Mouse (Mus musculus) layer of hippocampus, adult 2 months (tissue): ENCODE measurements around the gene B3gnt2. TPM values are rescaled to one million over a fixed set of nuclear protein-coding genes. Genes with fewer than 3 reads are reported as not detected.

Experiments
- DNase-seq, 2 experiments: peaks; one replicate each; pipeline ENCODE4 v3.0.0; 2022; ENCODE audit warnings: low spot score in 2 of 2
- H3K27ac ChIP-seq: fragments of 200-600 bp; 2 replicates; pipeline ENCODE4 v1.8.1; 2022
- H3K4me3 ChIP-seq: fragments of 200-600 bp; 2 replicates; pipeline ENCODE4 v1.8.1; 2022; ENCODE audit warnings: mild to moderate bottlenecking
- CTCF ChIP-seq: fragments of 200-600 bp; conservative IDR thresholded peaks from 2 replicates; pipeline ENCODE4 v1.8.1; 2022; ENCODE audit warnings: antibody characterized with exemption, mild to moderate bottlenecking, moderate library complexity
- total RNA-seq, 2 experiments: library from RNA; stranded (reverse); gene quantifications; 2 replicates each; pipeline ENCODE4 v1.2.3; 2021

B3gnt2 gene
- total RNA-seq, 2 experiments from 2014 or later, result 12.8 to 18.3 TPM

DNA sequence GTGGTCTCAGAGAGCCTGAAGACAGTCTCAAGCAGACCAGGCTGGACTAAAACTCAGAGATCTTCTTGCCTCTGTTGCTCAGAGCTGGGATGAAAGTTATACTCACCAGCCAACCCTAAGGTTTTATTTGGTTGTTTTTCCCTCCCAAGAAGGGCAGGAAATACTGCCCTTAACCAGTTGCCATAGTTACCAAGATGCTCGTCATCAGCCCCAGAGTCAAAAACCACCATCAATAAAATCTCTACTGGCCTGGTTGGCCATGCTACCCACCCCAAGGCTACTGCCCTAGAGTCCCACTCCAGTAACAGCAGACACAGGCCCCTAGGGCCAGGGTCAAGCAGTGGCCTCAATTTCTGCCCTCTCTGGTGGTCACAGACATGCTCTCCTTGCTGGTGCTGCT, 8.3 kb downstream of the B3gnt2 start:
- Histone ChIP-seq H3K4me3 (no peak overlapping the region), H3K27ac (peak overlapping the region; percentile 67)
- no peak for TF ChIP-seq CTCF
- DNase-seq, result no peak

DNA sequence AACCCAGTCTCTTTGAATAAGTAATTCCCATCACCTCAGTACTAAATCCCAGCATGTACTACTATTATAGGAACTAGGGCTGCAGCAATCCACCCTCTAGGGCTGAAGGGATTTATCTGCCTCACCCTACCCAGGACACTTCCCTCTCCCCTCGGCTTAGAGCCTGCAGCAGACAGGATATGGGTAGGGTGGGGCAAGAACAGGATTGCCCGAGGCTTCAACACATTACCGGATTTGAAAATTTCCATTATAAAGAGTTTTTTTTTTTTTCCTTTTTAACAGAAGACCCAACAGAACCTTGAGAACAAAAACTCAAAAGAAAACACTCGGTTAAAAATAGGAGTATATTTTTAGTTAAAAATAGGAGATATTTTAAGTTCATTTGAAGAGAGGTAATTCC, 9.3 kb downstream of the B3gnt2 start:
- H3K4me3 ChIP-seq, result no peak overlapping the region
- TF ChIP-seq CTCF, result no peak
- peak overlapping the region; percentile 67 for H3K27ac ChIP-seq
- no peak for DNase-seq

DNA sequence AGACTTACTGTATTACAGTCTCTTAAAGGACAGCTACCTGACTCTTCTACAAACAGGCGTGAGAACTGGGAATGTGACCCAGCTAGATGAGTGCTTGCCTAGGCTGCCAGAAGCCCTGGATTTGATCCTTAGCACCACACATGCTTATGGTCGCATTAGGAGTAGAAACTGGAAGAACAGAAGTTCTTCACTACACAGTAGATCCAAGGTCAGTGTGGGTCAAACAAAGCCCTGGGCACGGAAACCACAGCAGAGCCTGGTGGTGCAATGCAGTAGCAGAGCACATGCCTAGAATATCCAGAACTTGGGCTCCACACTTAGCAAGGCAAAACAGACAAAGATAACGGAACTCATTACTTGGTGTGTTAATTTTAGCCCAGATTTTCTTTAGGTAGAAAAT, 10.7 kb downstream of the B3gnt2 start:
- TF ChIP-seq CTCF, result no peak
- DNase-seq, result no peak
- Histone ChIP-seq H3K4me3 (no peak overlapping the region), H3K27ac (peak overlapping the region; percentile 67; the same call in 1 of the 2 replicates)

DNA sequence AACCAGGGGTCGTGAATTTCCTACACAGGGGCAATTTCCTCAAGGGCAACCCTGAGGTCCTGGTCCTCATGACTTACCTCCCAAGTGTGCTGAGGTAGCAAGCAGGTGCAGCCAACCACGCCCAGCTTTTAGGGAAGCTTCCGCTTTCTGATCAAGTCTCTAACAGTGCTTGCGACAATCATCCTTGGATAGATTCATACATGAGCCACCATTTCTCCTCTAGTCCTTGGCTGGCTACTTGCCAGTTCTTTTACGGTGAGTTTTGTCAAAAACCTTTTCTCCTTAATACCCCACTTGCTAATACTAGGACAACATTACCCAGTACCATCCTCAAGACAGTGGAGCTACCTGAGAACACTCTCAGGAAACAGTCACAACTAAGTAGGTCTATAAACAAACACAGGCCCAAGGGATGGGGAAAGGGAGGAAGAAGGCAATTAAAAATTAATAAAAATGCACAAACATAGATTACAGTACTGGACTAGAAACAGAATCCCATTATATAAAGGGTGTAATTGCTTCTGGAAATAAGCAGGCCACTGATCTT, 12.0 kb downstream of the B3gnt2 start:
- Histone ChIP-seq H3K4me3 (no peak overlapping the region), H3K27ac (no peak overlapping the region)
- DNase-seq, result no peak
- no peak for TF ChIP-seq CTCF

DNA sequence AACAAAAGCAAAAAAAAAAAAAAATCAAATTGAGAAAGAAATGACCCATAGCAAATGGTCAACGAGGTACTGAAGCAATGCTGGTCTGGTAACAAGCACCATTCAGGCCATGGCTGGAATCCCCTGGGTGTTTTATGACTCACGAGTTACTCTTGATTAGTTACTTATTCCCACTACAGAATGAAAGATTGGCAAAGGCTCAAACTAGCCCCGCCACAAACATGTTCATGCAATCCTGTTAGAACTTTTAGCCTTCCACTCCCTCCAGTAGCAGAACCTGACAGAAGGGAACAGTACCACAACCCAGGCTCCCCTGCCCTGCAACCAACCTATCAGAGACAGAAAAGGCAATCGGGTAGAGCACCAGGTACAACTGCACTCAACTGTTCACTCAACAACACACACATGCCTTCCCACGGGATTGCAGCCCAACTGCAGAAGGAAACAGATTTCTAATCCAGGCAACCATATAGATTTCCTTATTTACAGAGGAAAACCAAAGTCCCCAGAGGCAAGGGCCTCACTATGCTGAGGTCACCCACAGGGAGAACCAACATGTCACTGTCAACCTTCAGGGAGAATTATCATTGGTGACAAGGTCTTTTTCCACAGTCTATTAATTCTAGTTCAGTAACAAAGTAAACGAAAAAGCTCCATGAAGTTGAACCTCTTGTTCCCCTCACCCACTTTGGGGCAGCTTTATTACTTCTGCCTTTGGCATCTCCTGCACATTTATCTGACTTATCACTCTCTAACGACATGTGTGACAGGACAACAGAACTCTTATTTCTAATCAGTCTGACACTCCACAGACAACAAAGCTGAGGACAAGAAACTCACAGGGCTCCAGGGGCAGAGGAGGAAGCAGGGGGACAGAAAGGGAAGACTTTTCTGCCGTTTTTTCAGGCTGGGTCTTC, 12.8 kb downstream of the B3gnt2 start:
- H3K27ac ChIP-seq, result peak overlapping the region; percentile 18; the same call in 1 of the 2 replicates
- H3K4me3 ChIP-seq, result no peak overlapping the region
- DNase-seq, result no peak
- no peak for TF ChIP-seq CTCF

DNA sequence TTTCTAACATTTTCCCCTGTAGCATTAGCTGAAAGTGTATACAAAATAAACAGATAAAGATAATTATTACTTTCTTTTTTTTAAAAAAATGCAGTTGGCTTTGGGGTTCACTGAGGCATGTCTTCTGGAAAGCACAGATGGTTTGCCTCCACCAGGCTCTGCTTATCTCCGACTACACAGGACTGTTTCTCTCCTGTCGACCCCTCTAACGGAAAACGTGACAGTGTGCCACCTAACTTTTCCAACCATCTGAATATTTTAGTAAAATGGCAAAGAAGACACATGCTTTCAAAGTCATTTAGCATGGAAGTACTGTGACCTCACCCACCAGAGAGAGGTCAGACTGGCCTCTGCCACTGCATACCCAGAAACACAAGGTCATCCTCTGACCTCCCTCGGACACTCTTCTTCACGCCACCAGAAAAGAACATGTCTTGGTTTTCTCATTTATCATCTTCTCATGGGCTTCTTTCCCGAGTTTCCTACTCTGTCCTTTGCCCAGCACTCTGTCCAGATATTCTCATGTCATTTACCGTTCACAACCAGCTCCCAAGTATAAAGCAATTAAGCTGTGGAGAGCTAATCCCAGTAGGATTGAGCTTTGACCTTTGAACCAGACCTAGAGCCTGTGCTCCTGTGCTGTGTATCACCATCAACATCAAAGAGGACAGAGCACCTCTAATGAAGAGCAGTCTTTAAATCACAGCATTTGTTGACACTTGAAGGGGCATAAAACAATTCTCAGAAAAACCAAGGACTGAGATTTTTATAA, 13.6 kb downstream of the B3gnt2 start:
- DNase-seq, result no peak
- no peak overlapping the region for H3K27ac ChIP-seq
- no peak overlapping the region for H3K4me3 ChIP-seq
- TF ChIP-seq CTCF, result no peak

DNA sequence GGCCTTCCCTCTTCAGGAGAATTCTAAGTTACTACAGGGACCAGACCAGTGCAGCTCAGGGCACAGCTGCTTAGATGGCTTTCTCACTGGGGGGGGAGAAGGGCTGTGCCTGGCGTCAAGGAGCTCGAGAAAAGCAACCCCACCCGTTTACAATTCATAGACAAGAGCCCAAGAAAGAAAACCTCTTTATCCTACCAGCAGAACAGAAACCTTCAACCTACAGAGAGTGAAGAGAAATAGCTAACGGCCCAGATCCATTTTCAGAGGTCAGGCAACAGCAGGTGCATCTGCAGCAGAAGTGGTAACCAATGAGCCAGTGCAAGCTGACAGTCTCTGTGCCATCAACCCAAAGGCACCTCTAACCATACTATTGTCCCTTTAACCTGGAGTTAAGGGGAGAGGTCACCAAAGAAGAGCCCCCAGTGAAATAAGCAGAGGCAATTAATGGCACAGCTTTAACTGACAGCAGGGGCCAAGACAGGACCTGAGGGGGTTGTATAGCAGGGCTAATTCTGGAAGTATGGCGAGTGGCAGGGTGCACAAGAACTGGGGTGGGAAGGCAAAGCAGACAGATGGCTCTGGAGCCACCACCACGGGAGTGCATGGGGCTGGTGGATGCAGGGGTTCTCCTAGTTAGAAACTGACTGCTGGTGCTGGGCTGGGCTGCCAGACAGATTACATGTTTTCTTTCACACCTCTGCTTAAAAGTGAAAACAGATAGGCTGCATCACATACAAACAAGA, 14.5 kb downstream of the B3gnt2 start:
- no peak for TF ChIP-seq CTCF
- DNase-seq, result no peak
- Histone ChIP-seq H3K27ac (no peak overlapping the region), H3K4me3 (no peak overlapping the region)

DNA sequence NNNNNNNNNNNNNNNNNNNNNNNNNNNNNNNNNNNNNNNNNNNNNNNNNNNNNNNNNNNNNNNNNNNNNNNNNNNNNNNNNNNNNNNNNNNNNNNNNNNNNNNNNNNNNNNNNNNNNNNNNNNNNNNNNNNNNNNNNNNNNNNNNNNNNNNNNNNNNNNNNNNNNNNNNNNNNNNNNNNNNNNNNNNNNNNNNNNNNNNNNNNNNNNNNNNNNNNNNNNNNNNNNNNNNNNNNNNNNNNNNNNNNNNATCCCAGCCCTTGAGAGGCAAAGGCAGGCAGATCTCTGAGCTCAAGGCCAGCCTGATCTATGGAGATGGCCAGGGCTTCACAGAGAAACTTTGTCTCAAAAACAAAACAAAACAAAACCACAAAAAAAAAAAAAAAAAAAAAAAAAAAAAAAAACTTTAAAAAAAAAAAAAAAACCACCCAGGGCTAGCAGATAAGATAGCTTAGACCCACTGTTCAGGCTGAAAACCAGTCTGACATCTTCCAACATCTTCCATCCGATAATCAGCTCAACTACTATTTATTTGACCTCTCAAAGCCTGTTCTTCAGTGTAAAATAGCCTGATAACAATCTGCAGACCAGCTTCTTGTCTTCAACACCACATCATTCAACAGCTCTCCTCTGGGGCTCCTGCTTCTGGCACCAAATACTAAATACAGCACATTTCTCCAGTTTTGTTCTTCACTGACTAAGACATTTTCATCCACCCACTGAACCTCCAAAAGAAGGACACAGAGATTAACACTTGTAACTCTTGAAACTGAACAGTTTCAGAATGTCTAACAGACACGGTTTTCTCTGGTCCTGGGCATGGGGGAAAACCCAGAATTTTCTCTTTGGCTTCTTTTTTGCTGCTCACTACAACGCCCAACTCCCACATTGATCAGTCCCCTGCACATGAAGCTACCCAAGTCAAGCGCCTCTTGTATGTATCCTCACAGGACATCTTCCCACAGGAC, 15.7 kb downstream of the B3gnt2 start:
- DNase-seq, result no peak

DNA sequence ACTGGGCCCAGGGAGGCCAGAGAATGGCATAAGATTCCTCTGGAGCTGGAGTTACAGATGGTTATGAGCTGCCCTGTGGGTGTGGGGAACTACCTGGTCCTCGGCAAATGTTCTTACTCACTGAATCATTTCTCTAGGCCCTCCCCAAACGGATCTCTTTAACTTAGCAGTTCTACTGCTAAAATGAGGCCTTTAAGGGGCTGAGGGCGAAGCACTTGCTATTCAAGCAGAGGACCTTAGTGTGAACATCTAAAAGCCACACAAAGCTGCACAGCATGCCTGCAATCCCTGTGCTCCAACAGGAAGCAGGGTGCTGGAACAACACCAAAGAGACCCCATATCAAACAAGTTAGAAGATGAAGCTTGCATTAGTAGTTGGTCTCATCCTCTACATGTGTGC, 21.3 kb downstream of the B3gnt2 start:
- no peak for TF ChIP-seq CTCF
- DNase-seq, result no peak
- H3K27ac ChIP-seq, result no peak overlapping the region
- H3K4me3 ChIP-seq, result no peak overlapping the region

More for the DNA sequence above, 15.7 kb downstream of the B3gnt2 start:
- Histone ChIP-seq H3K4me3 (no peak overlapping the region), H3K27ac (no peak overlapping the region)
- TF ChIP-seq CTCF, result no peak

DNA sequence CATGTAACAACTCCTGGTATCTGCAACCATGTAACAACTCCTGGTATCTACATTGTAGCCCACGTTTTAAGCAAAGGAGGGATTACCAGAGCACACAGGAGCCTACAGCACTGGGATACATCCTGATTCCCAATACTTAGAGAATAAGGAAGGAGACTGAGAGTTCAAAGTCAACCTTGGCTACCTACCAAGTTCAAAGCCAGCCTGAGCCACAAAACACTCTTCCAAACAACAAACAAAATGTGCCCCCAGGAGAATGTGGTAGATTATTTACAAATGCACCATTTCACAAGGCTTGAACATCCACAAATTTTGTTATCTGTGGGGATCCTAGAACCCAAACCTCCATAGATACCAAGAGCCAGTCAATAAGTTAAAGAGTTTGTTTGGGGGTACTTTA, 22.4 kb downstream of the B3gnt2 start:
- TF ChIP-seq CTCF, result no peak
- Histone ChIP-seq H3K27ac (no peak overlapping the region), H3K4me3 (no peak overlapping the region)
- no peak for DNase-seq

DNA sequence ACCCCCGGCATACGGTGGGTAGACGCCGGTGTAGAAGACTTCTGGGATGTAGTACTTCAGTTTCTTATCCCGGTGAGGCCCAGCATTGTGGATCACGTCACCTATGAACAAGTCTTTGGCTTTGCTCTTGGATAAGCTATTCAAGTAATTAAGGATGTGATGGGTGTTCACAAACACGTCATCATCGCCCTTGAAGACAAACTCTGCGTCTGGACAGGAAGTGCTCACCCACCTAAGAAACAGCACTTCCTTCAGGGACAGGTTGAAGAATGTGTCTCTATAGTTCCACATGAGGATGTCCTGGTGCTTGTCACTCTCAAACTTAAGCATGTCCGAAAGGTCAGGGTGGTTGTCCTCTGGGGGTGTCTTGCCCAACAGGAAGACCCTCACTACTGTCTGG, 24.5 kb downstream of the B3gnt2 start:
- no peak for TF ChIP-seq CTCF
- no peak for DNase-seq
- no peak overlapping the region for H3K27ac ChIP-seq
- no peak overlapping the region for H3K4me3 ChIP-seq

DNA sequence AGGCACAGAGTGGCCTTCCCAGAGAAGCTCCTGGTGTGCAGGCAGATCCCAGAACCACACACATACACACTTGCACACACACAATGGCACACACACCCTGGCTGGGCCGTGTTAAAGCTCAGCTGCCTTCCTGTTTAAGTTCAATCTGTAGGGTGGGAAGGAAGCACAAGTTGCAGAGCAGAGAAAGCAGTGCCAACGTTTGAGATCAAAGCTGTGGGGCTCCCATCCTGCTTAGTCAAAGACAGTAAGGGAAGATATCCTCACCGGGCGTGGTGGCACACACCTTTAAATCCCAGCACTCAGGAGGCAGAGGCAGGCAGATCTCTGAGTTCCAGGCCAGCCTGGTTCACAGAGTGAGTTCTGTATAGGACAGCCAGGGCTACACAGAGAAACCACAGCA, 28.2 kb downstream of the B3gnt2 start:
- DNase-seq, result no peak
- TF ChIP-seq CTCF, result no peak
- Histone ChIP-seq H3K4me3 (no peak overlapping the region), H3K27ac (no peak overlapping the region)
